Mouse (Mus musculus) thymus, adult 2 months (tissue): ENCODE measurements around the gene Polg2. TPM values are rescaled to one million over a fixed set of nuclear protein-coding genes. Genes with fewer than 3 reads are reported as not detected.

ENCODE experiments used
- DNase-seq: peaks from one replicate; pipeline ENCODE4 v3.0.0; 2021
- H3K27ac ChIP-seq: fragments of 200-500 bp; 2 replicates; pipeline ENCODE4 v1.5.1; 2012; ENCODE audit warnings: low read length, control low read depth; ENCODE audit not compliant: control insufficient read depth, insufficient read depth
- H3K27me3 ChIP-seq: fragments of 200-500 bp; 2 replicates; pipeline ENCODE4 v1.6.1; 2012; ENCODE audit warnings: mild to moderate bottlenecking, low read length, moderate library complexity, mixed read lengths; ENCODE audit not compliant: control insufficient read depth, insufficient read depth
- H3K36me3 ChIP-seq: fragments of 200-500 bp; 2 replicates; pipeline ENCODE4 v1.6.1; 2012; ENCODE audit warnings: mild to moderate bottlenecking, low read length, moderate library complexity; ENCODE audit not compliant: control insufficient read depth, insufficient read depth
- H3K4me1 ChIP-seq: fragments of 200-500 bp; replicated peaks from 2 replicates; pipeline ENCODE4 v1.6.1; 2012; ENCODE audit warnings: low read length; ENCODE audit not compliant: control insufficient read depth, insufficient read depth
- H3K4me3 ChIP-seq: fragments of 200-500 bp; 2 replicates; pipeline ENCODE4 v1.5.1; 2012; ENCODE audit warnings: mild to moderate bottlenecking, low read length, control low read depth, moderate library complexity; ENCODE audit not compliant: control insufficient read depth, insufficient read depth
- CTCF ChIP-seq: fragments of 200-500 bp; IDR thresholded peaks from 2 replicates; pipeline ENCODE4 v1.5.1; 2012; ENCODE audit warnings: mild to moderate bottlenecking, control low read depth, low read length, moderate library complexity, borderline replicate concordance; ENCODE audit not compliant: control insufficient read depth, poor library complexity, insufficient read depth; ENCODE audit errors: extremely low read depth
- POLR2A ChIP-seq: fragments of 200-500 bp; IDR thresholded peaks from 2 replicates; pipeline ENCODE4 v1.6.1; 2012; ENCODE audit warnings: mild to moderate bottlenecking, low read length, control low read depth, moderate library complexity; ENCODE audit not compliant: control insufficient read depth, poor library complexity, insufficient read depth; ENCODE audit errors: extremely low read depth
- WGBS: fragments of 180-500 bp; shearing (Covaris S2); methylation state at CpG from one replicate; pipeline ENCODE4 v1.1.7; 2018; 5-methylcytosine and 5-hydroxymethylcytosine counted together
- polyA plus RNA-seq: library from polyadenylated mRNA; depleted of rRNA; stranded (reverse); fragments of >200 nt; gene quantifications from 2 replicates; pipeline ENCODE4 v1.2.3, GENCODE M21; 2012

The Polg2 gene
- polyA plus RNA-seq, 1 experiment = 11.8 TPM

- TF ChIP-seq CTCF = no peak
- peaks cover 41% of the 10 kb centered on the region for H3K36me3 ChIP-seq
- H3K27ac ChIP-seq = no peak overlapping the region
These were observed 42.1 kb upstream of the Polg2 start for GRCm38 (mm10) chr11:106821397-106821796.

GRCm38 (mm10) chr11:106820972-106821371 is 41.6 kb upstream of the Polg2 start:
- H3K4me1 ChIP-seq = no peaks in the 10 kb centered on the region; the same call in 1 of the 2 replicates
- 38% methylated on average over 4 of the region's 4 CpGs for WGBS
- DNase-seq = peak; percentile 13
- no peak overlapping the region for H3K27ac ChIP-seq
- H3K4me3 ChIP-seq = no peak overlapping the region
- TF ChIP-seq CTCF (no peak), POLR2A (no peak)
- peaks cover 45% of the 10 kb centered on the region for H3K36me3 ChIP-seq
- no peaks in the 10 kb centered on the region for H3K27me3 ChIP-seq

More at GRCm38 (mm10) chr11:106821397-106821796, 42.1 kb upstream of the Polg2 start:
- Histone ChIP-seq H3K27me3 (no peaks in the 10 kb centered on the region), H3K4me3 (no peak overlapping the region), H3K4me1 (no peaks in the 10 kb centered on the region; the same call in 1 of the 2 replicates)
- 94% methylated on average over 6 of the region's 6 CpGs for WGBS
- DNase-seq = no peak

DNA sequence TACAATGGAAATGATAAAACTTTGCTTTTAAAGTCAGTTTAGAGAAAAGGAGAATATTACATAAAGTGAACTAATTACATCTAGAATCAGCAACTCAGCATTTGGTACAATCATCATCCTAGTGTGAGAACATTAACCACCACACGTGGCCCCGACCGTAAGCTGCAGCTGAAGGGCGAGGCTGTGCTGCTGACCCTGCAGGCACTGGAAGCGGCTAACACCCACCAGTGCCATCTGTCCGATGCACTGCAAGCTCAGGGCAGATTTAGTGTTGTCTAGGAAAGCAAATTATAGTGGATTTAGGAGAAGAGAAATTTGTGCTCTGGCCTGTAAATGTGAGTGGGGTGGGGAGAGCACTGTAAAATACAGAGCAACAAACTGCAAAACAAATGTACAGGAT is 40.9 kb upstream of the Polg2 start:
- WGBS = 94% methylated on average over 6 of the region's 6 CpGs
- TF ChIP-seq CTCF (no peak), POLR2A (no peak)
- Histone ChIP-seq H3K27me3 (no peaks in the 10 kb centered on the region), H3K4me3 (no peak overlapping the region), H3K36me3 (peaks cover 52% of the 10 kb centered on the region), H3K27ac (no peak overlapping the region), H3K4me1 (no peaks in the 10 kb centered on the region; the same call in 1 of the 2 replicates)
- DNase-seq = no peak

- no peak for DNase-seq
These were observed 40.3 kb upstream of the Polg2 start for GRCm38 (mm10) chr11:106819595-106819994.

DNA sequence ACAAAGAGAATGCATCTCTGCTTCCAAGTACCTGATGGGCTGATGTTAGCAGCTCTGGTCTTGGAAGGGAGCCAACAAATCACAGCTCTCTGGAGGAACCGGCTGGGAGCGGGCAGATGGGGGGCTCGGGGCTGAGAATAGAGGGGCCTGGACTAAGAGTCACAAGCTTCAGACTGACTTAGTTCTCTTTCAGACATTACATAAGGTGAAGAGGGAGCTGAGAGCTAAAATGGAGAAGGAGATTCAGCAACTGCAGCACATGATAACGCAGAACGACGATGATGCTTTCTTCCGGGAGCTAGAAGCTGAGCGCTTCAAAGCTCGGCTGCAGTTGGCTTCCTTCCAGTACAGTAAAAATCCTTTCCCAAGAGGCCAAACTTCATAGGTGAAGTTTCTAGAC is 39.0 kb upstream of the Polg2 start:
- Histone ChIP-seq H3K27me3 (no peaks in the 10 kb centered on the region), H3K27ac (no peak overlapping the region), H3K4me3 (no peak overlapping the region), H3K4me1 (no peaks in the 10 kb centered on the region; the same call in 1 of the 2 replicates), H3K36me3 (peaks cover 65% of the 10 kb centered on the region)
- WGBS = 88% methylated on average over 9 of the region's 9 CpGs
- DNase-seq = no peak
- no peak for TF ChIP-seq CTCF

More at GRCm38 (mm10) chr11:106819595-106819994, 40.3 kb upstream of the Polg2 start:
- H3K27ac ChIP-seq = no peak overlapping the region
- 67% methylated on average over 9 of the region's 9 CpGs for WGBS
- no peak overlapping the region for H3K4me3 ChIP-seq
- no peaks in the 10 kb centered on the region; the same call in 1 of the 2 replicates for H3K4me1 ChIP-seq
- TF ChIP-seq CTCF = no peak
- TF ChIP-seq POLR2A = no peak
- H3K27me3 ChIP-seq = no peaks in the 10 kb centered on the region
- peaks cover 57% of the 10 kb centered on the region for H3K36me3 ChIP-seq

GRCm38 (mm10) chr11:106817808-106818207 is 38.5 kb upstream of the Polg2 start:
- Histone ChIP-seq H3K4me3 (no peak overlapping the region), H3K27me3 (no peaks in the 10 kb centered on the region), H3K27ac (no peak overlapping the region), H3K4me1 (no peaks in the 10 kb centered on the region), H3K36me3 (peaks cover 65% of the 10 kb centered on the region)
- TF ChIP-seq CTCF (no peak), POLR2A (no peak)
- 95% methylated on average over 6 of the region's 6 CpGs for WGBS
- DNase-seq = no peak

DNA sequence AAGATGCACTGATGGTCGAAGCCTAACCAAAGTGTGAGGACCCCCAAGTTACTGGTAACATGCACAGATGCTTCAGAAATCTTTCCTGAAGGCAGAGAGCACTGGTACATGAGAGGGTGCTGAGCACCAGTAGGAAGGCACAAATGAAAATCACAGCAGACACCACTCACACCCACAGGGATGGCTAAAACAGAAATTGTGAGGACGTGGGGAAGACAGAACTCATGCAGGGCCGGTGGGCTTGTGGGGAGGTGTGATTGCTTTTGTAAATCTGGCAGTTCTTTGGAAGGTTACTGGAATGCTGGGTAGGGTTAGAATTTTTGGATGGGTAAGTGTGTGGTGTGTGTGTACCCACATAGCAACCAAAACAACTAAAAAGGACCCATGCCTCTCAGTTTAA is 37.8 kb upstream of the Polg2 start:
- Histone ChIP-seq H3K36me3 (peaks cover 66% of the 10 kb centered on the region), H3K27me3 (no peaks in the 10 kb centered on the region), H3K4me1 (no peaks in the 10 kb centered on the region), H3K4me3 (no peak overlapping the region), H3K27ac (no peak overlapping the region)
- no peak for DNase-seq
- TF ChIP-seq CTCF (no peak), POLR2A (no peak)
- 98% methylated on average over 3 of the region's 3 CpGs for WGBS
